Mouse (Mus musculus) limb, embryonic 14.5 days (tissue): ENCODE measurements around the gene Tmem201. TPM values are rescaled to one million over a fixed set of nuclear protein-coding genes. Genes with fewer than 3 reads are reported as not detected.
A peak's percentile ranks its signal among the peaks of the same experiment; 100 is the strongest.

Experiments used
- ATAC-seq: fragments of 200-750 bp; cut with Nextera tagmentation; 2 replicates; pipeline ENCODE4 v1.8.0; 2017; ENCODE audit warnings: low read depth, moderate number of reproducible peaks, moderate TSS enrichment; ENCODE audit not compliant: low FRiP score
- DNase-seq: peaks from one replicate; pipeline ENCODE4 v3.0.0-alpha.2; 2015; ENCODE audit warnings: low spot score
- H3K27ac ChIP-seq: fragments of 300-500 bp; sonication (generic); replicated peaks from 2 replicates; pipeline ENCODE4 v1.5.1; 2014; ENCODE audit warnings: low read depth, mild to moderate bottlenecking, low read length, moderate library complexity, mixed read lengths
- H3K27me3 ChIP-seq: fragments of 300-500 bp; sonication (generic); 2 replicates; pipeline ENCODE4 v1.6.1; 2014; ENCODE audit warnings: low read length, mixed read lengths; ENCODE audit not compliant: control insufficient read depth, insufficient read depth
- H3K36me3 ChIP-seq: fragments of 300-500 bp; sonication (generic); 2 replicates; pipeline ENCODE4 v1.6.1; 2014; ENCODE audit warnings: mild to moderate bottlenecking, low read length, moderate library complexity, mixed read lengths; ENCODE audit not compliant: control insufficient read depth, insufficient read depth
- H3K4me1 ChIP-seq: fragments of 300-500 bp; sonication (generic); 2 replicates; pipeline ENCODE4 v1.6.1; 2014; ENCODE audit warnings: antibody characterized with exemption, low read length, mixed read lengths; ENCODE audit not compliant: control insufficient read depth, insufficient read depth
- H3K4me2 ChIP-seq: fragments of 300-500 bp; sonication (generic); replicated peaks from 2 replicates; pipeline ENCODE4 v1.6.1; 2014; ENCODE audit warnings: low read depth, mild to moderate bottlenecking, low read length, moderate library complexity; ENCODE audit not compliant: severe bottlenecking
- H3K4me3 ChIP-seq: fragments of 300-500 bp; sonication (generic); replicated peaks from 2 replicates; pipeline ENCODE4 v1.5.1; 2014; ENCODE audit warnings: low read length
- H3K9ac ChIP-seq: fragments of 300-500 bp; sonication (generic); 2 replicates; pipeline ENCODE4 v1.6.1; 2014; ENCODE audit warnings: mild to moderate bottlenecking, low read depth, low read length, moderate library complexity; ENCODE audit not compliant: severe bottlenecking
- H3K9me3 ChIP-seq: fragments of 300-500 bp; sonication (generic); 2 replicates; pipeline ENCODE4 v1.6.1; 2016; ENCODE audit warnings: low read length; ENCODE audit not compliant: control insufficient read depth
- POLR2A ChIP-seq: fragments of 200-500 bp; IDR thresholded peaks from 2 replicates; pipeline ENCODE4 v1.8.0; 2012; ENCODE audit warnings: inconsistent platforms, mild to moderate bottlenecking, moderate library complexity, borderline replicate concordance; ENCODE audit not compliant: insufficient read depth, insufficient read length; ENCODE audit errors: extremely low read depth
- WGBS: fragments of 180-500 bp; shearing (Covaris S2); extraction: QIAGEN DNeasy Blood & Tissue Kit; methylation state at CpG from one replicate; pipeline ENCODE4 v1.1.7; 2014; 5-methylcytosine and 5-hydroxymethylcytosine counted together
- polyA plus RNA-seq, 2 experiments: library from polyadenylated mRNA; depleted of rRNA in 1 of 2; stranded (reverse) in 1 of 2; unstranded in 1 of 2; fragments of >200 nt; fragmentation: Nextera tagmentation in 1 of 2; extraction: Ambion mirVana in 1 of 2; gene quantifications; 2 replicates each; pipeline versions ENCODE4 v1.2.1 to v1.2.3; 2012 to 2014

Gene Tmem201
- polyA plus RNA-seq, 2 experiments, result 20.4 to 59.3 TPM

- no peak for DNase-seq
- peak; percentile 76 for ATAC-seq
- Histone ChIP-seq H3K36me3 (no peaks in the 10 kb centered on the region), H3K4me1 (peaks cover 13% of the 10 kb centered on the region), H3K27me3 (no peaks in the 10 kb centered on the region), H3K27ac (peak overlapping the region; percentile 52), H3K4me2 (peak overlapping the region; percentile 89), H3K4me3 (peak overlapping the region; percentile 83), H3K9me3 (no peaks in the 10 kb centered on the region), H3K9ac (peak overlapping the region; percentile 74)
- under 1% methylated on average over 38 of the region's 65 CpGs for WGBS
- no peak for TF ChIP-seq POLR2A
Observed at GRCm38 (mm10) chr4:149773408-149774093, 35.7 kb upstream of the Tmem201 start.

GRCm38 (mm10) chr4:149772394-149772793 is 34.5 kb upstream of the Tmem201 start:
- H3K27me3 ChIP-seq, result no peaks in the 10 kb centered on the region
- no peak overlapping the region; the same call in 1 of the 2 replicates for H3K4me3 ChIP-seq
- WGBS, result 16% methylated on average over 2 of the region's 2 CpGs
- H3K4me2 ChIP-seq, result peak overlapping the region; percentile 15; the same call in 1 of the 2 replicates
- no peak for DNase-seq
- TF ChIP-seq POLR2A, result no peak
- H3K36me3 ChIP-seq, result no peaks in the 10 kb centered on the region
- no peak overlapping the region for H3K27ac ChIP-seq
- no peak overlapping the region for H3K9ac ChIP-seq
- no peaks in the 10 kb centered on the region for H3K9me3 ChIP-seq
- peaks cover 13% of the 10 kb centered on the region for H3K4me1 ChIP-seq
- no peak for ATAC-seq

- H3K4me3 ChIP-seq, result no peak overlapping the region
- H3K9me3 ChIP-seq, result no peaks in the 10 kb centered on the region
- no peak for ATAC-seq
- 0 out of 2 replicates have a peak, but pooled peaks cover 4% of the 10 kb centered on the region for H3K36me3 ChIP-seq
- WGBS, result 98% methylated on average over 5 of the region's 5 CpGs
- H3K4me2 ChIP-seq, result no peak overlapping the region
- no peak overlapping the region for H3K27ac ChIP-seq
- no peaks in the 10 kb centered on the region for H3K27me3 ChIP-seq
- no peak overlapping the region for H3K9ac ChIP-seq
- no peaks in the 10 kb centered on the region for H3K4me1 ChIP-seq
- DNase-seq, result no peak
- TF ChIP-seq POLR2A, result no peak
Observed at GRCm38 (mm10) chr4:149765201-149765600, 27.4 kb upstream of the Tmem201 start.

- WGBS, result 85% methylated on average over 2 of the region's 2 CpGs
- no peak for TF ChIP-seq POLR2A
Observed at GRCm38 (mm10) chr4:149763335-149763734, 25.5 kb upstream of the Tmem201 start.

GRCm38 (mm10) chr4:149759517-149759916 is 21.7 kb upstream of the Tmem201 start:
- DNase-seq (no peak), ATAC-seq (no peak)
- no peak for TF ChIP-seq POLR2A
- Histone ChIP-seq H3K27ac (no peak overlapping the region), H3K27me3 (no peaks in the 10 kb centered on the region), H3K4me2 (no peak overlapping the region), H3K4me1 (no peaks in the 10 kb centered on the region), H3K36me3 (peaks cover 18% of the 10 kb centered on the region; the same call in 1 of the 2 replicates), H3K9me3 (no peaks in the 10 kb centered on the region), H3K4me3 (no peak overlapping the region), H3K9ac (no peak overlapping the region; the same call in 1 of the 2 replicates)
- 64% methylated on average over 5 of the region's 5 CpGs for WGBS

More at GRCm38 (mm10) chr4:149763335-149763734, 25.5 kb upstream of the Tmem201 start:
- DNase-seq (no peak), ATAC-seq (no peak)
- H3K27ac ChIP-seq, result no peak overlapping the region
- H3K4me3 ChIP-seq, result no peak overlapping the region
- no peak overlapping the region for H3K4me2 ChIP-seq
- H3K36me3 ChIP-seq, result peaks cover 10% of the 10 kb centered on the region; the same call in 1 of the 2 replicates
- H3K4me1 ChIP-seq, result no peaks in the 10 kb centered on the region
- H3K9ac ChIP-seq, result no peak overlapping the region
- H3K9me3 ChIP-seq, result no peaks in the 10 kb centered on the region
- H3K27me3 ChIP-seq, result no peaks in the 10 kb centered on the region
